Mouse (Mus musculus) C2C12 (cell line): ENCODE measurements around the gene Fsd2.

Experiments used
- CTCF ChIP-seq: IDR thresholded peaks from one replicate; pipeline ENCODE4 v1.5.1; 2011; ENCODE audit not compliant: control insufficient read depth, insufficient read depth, insufficient read length
- USF1 ChIP-seq: IDR thresholded peaks from one replicate; pipeline ENCODE4 v1.6.1; 2011; ENCODE audit warnings: low read depth, mild to moderate bottlenecking, control low read depth, moderate library complexity

- TF ChIP-seq USF1 (no peak), CTCF (no peak)
Observed at GRCm38 (mm10) chr7:81561211-81561610, 5.5 kb downstream of the Fsd2 start.
